Mouse (Mus musculus) fibroblast of lung, adult 2 months (primary cell): Measurements from ENCODE around the gene Exoc3l4.

Source experiments
- DNase-seq: peaks from one replicate; pipeline ENCODE4 v3.0.0-alpha.2; 2011; ENCODE audit warnings: low read depth

Gene Exoc3l4

GRCm38 (mm10) chr12:111416921-111417779, at the start of gene Exoc3l4:
TSS of gene Exoc3l4 (plus strand) at chr12:111417017.
- DNase-seq = no peak

DNA sequence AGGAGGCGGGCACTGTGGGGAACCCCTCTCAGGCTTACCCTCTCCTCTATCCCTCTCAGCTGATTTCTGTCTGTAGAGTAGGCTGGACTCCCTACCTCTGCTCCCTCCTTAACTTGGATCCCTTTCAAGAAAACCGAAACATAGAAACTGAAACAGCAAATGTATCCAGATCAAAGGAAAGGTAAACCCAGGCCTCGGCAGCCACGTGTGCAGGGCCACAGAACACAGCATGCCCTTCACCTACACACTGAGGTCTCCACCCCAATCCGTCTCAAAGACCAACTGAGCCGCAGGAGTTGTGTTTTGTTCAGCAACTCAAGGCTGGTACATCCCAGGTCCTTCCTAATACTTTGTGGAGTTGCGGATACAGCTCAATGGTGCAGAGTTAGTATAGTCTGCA, 49.8 kb upstream of the Exoc3l4 start:
- no peak for DNase-seq

GRCm38 (mm10) chr12:111370249-111370648, 46.6 kb upstream of the Exoc3l4 start:
- no peak for DNase-seq

GRCm38 (mm10) chr12:111371905-111372304, 44.9 kb upstream of the Exoc3l4 start:
- DNase-seq = no peak

DNA sequence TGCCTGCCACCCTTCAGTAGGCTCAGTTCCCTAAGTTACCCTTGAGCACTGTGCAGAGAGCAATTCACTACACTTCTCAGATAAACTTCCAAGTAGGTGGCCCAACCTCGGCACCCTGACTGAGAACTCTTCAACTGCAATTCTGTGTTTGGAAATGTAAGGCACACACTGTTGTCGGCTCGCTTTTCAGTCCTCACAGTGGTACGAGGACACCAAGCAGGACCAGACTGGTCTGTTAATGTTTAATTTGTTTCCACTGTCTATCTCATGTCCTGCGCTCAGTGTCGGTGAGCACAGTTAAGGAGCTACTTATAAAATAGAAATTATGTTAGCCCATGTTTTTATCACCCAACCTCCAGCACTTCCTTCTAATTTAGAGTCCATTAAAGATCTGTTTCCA, 43.4 kb upstream of the Exoc3l4 start:
- DNase-seq = no peak

DNA sequence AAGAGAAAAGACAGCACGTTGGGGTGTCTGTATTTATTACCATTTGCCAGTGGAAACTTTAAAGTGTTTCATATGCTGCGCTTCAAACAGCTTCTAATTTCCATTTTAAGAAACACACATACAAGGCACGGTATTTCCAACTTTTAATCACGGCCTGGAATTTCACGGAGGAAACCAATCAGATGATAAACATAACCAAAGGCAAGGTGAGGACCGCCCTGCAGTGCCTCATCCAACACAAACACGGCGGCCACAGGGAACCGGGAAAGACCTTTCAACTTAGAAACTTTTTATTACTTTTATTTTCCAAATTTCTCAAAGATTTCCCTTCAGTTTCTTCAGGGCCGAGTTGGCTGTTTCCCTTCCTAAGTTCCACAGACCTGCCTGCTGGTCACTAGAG, 42.1 kb upstream of the Exoc3l4 start:
- DNase-seq = no peak

- no peak for DNase-seq
Measured at GRCm38 (mm10) chr12:111375559-111375958, 41.3 kb upstream of the Exoc3l4 start.

- no peak for DNase-seq
Measured at GRCm38 (mm10) chr12:111376053-111376452, 40.8 kb upstream of the Exoc3l4 start.

- no peak for DNase-seq
Measured at GRCm38 (mm10) chr12:111376826-111377331, 39.9 kb upstream of the Exoc3l4 start.

DNA sequence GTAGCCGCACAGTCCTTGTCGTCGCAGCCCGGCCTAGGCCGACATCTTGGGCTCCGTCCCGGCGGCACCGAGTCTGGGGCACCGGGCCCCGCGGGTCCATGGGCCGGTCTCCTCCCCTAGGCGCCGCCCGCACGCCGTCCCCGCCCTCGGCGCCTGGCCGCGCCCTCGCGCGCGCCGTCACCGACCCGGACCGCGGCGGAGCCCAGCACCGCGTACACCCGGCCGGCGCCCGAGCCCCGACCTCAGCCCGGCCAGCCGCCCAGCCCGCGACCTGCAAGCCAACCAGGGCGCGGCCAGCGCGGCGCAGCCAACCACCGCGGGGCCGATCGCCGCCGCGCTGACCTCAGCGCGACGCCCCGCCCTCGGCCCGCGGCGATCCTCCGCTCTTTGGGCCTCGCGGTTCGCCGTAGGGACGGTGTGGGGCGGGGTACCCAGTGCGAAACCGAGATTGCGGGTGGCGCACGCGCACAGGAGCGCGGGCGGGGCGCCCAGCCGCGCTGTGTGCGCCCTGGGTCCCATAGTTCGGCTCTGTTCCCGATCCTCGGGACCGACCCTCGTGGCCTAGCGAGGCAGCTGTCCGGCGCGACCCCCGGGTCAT, 39.3 kb upstream of the Exoc3l4 start, which contains the start of gene Cdc42bpb:
Gene Cdc42bpb, minus strand, starts transcription at position 343 of the 598 bp plus-strand sequence.
- peak; percentile 83 for DNase-seq

- no peak for DNase-seq
Measured at GRCm38 (mm10) chr12:111377986-111378490, 38.8 kb upstream of the Exoc3l4 start.

- no peak for DNase-seq
Measured at GRCm38 (mm10) chr12:111378812-111379211, 38.0 kb upstream of the Exoc3l4 start.

DNA sequence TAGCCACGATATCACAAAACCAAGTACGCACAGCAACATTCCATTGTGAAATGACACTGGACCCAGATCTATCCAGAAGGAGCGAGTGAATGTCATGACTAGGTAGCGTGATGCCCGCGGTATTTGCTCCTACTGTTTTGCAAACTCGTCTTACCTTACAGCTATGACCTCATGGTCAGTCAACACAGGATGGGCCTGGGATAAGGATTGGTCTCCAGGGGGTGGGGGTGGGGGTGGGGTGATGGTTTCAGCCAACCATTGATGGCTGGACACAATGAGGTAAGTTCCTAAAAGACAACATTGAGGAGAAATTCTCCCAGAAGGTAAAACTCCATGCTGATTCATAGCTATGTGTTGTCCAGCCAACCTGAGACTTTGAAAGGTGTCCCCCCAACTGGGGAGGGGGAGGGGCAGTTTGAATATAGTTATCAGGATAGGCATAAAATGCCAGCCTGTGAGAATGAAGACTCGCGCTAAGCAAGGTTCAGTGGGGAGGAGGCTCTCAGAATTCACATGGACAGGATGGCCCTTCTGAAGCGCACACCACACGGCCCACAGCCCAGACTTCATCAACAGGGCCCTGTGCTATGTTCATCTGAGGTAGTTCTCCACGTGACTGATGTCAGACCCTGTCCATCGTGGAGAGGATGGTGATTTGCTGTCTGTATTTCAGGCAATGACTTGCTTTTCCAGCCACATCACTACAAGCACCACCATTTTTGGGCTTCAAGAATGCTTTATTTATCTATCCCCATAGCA, 30.8 kb upstream of the Exoc3l4 start:
- no peak for DNase-seq

DNA sequence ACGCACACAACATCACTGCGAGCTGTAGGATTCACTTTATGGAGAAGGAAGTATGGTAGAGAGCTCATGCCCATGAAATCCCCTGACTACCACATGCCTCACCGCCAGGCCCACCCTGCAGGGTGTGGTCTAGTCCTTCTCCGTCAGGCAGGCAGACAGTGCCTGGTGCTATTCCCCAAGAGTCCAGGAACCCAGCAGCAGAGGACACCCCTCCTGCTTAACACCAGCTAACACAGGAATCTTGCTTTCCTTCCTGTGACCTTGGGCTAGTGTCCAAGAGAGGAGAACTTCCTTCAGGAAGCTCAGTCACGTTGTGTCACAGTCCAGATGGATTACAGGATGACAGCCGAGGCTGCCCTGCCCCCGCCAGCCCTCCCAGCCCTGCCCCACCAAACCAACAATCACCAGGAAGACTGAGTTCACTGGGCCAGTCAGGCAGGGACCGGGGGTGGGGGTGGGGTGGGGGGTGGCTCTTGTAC, 30.1 kb upstream of the Exoc3l4 start:
- DNase-seq = no peak

- DNase-seq = no peak
Measured at GRCm38 (mm10) chr12:111387146-111387545, 29.7 kb upstream of the Exoc3l4 start.

GRCm38 (mm10) chr12:111394008-111394407, 22.8 kb upstream of the Exoc3l4 start:
- DNase-seq = no peak

DNA sequence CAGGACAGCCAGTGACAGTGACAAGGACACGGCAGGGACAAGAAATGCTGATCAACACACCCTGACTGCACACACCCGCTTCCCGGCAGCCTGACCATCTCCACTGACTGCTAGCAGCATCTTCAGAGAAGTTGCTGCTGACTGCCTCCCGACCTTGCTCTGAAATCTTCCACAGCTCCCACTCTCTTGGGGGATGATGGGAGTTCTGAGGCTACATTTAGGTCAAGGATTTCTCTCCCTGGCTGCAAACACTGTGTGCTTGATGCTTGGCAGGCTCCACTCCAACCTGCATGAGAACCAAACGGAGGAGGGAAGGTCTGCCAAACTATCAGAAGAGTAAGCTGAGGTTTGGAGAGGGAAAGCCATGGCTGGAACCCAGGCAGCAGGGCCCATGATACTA, 19.8 kb upstream of the Exoc3l4 start:
- DNase-seq = no peak

- no peak for DNase-seq
Measured at GRCm38 (mm10) chr12:111401454-111402184, 15.2 kb upstream of the Exoc3l4 start.

- no peak for DNase-seq
Measured at GRCm38 (mm10) chr12:111404880-111405279, 11.9 kb upstream of the Exoc3l4 start.

- DNase-seq = no peak
Measured at GRCm38 (mm10) chr12:111406622-111407021, 10.2 kb upstream of the Exoc3l4 start, which contains the start of gene Lbhd2. TSS of gene Lbhd2 (plus strand) at chr12:111406809.

DNA sequence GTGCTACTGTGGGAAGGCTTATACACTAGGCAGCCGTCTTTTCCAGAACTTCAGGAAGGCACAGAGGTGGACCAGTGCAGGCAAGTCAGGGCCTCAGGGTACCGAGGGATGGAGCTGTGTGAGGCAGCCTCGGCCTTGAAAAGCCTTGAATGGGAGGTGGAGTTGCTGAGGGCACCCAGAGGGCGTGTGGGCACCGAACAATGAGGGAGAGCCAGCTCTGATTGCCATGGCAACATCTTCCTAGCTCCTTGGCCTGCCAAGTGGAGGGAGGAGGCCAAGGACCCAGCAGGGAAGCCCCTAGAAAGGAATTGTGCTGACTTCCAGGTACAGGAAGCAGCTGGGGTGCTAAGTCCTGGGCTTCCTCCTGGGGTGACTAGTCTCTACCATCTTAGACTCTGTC, 7.2 kb upstream of the Exoc3l4 start:
- no peak for DNase-seq
